Mouse (Mus musculus) forebrain, postnatal 0 days (tissue): ENCODE measurements around the gene Taok2. TPM values are rescaled to one million over a fixed set of nuclear protein-coding genes. Genes with fewer than 3 reads are reported as not detected.
"Not testable (repeated sequence)": the region's sequence is repeated elsewhere in the genome, so short reads cannot be mapped to it uniquely, and the experiment has no call there.

Experiments used
- ATAC-seq: fragments of 200-750 bp; cut with Nextera tagmentation; 2 replicates; pipeline ENCODE4 v1.8.0; 2017; ENCODE audit warnings: mild to moderate bottlenecking, moderate library complexity
- DNase-seq: peaks from one replicate; pipeline ENCODE4 v3.0.0-alpha.2; 2015
- H3K27ac ChIP-seq: fragments of 300-500 bp; sonication (generic); 2 replicates; pipeline ENCODE4 v1.5.1; 2014; ENCODE audit warnings: low read depth, mild to moderate bottlenecking, antibody characterized with exemption, low read length, moderate library complexity, mixed read lengths
- H3K27me3 ChIP-seq: fragments of 300-500 bp; sonication (generic); 2 replicates; pipeline ENCODE4 v1.6.1; 2014; ENCODE audit warnings: mild to moderate bottlenecking, low read length, mixed read lengths; ENCODE audit not compliant: insufficient read depth
- H3K36me3 ChIP-seq: fragments of 300-500 bp; sonication (generic); 2 replicates; pipeline ENCODE4 v1.6.1; 2014; ENCODE audit warnings: mild to moderate bottlenecking, moderate library complexity; ENCODE audit not compliant: insufficient read depth
- H3K4me1 ChIP-seq: fragments of 300-500 bp; sonication (generic); 2 replicates; pipeline ENCODE4 v1.6.1; 2014; ENCODE audit warnings: antibody characterized with exemption; ENCODE audit not compliant: insufficient read depth
- H3K4me2 ChIP-seq: fragments of 300-500 bp; sonication (generic); 2 replicates; pipeline ENCODE4 v1.6.1; 2014; ENCODE audit warnings: low read depth, mild to moderate bottlenecking, moderate library complexity
- H3K4me3 ChIP-seq: fragments of 300-500 bp; sonication (generic); 2 replicates; pipeline ENCODE4 v1.5.1; 2014; ENCODE audit warnings: low read depth, low read length, mixed read lengths
- H3K9ac ChIP-seq: fragments of 300-500 bp; sonication (generic); 2 replicates; pipeline ENCODE4 v1.6.1; 2014; ENCODE audit warnings: mild to moderate bottlenecking
- H3K9me3 ChIP-seq: fragments of 300-500 bp; sonication (generic); 2 replicates; pipeline ENCODE4 v1.6.1; 2016; ENCODE audit warnings: low read length
- CTCF ChIP-seq: sonication (generic); IDR thresholded peaks from 2 replicates; pipeline ENCODE4 v1.5.1; 2016; ENCODE audit warnings: antibody characterized with exemption, control low read depth, low read depth
- WGBS: fragments of 180-500 bp; shearing (Covaris S2); extraction: QIAGEN DNeasy Blood & Tissue Kit; methylation state at CpG from one replicate; pipeline ENCODE4 v1.1.7; 2014; 5-methylcytosine and 5-hydroxymethylcytosine counted together
- polyA plus RNA-seq: library from polyadenylated mRNA; unstranded; fragments of >200 nt; fragmentation: Nextera tagmentation; extraction: Ambion mirVana; gene quantifications from 2 replicates; pipeline ENCODE4 v1.2.1, GENCODE M21; 2015
- total RNA-seq: library from RNA; depleted of rRNA; stranded (reverse); fragments of >200 nt; gene quantifications from 2 replicates; pipeline ENCODE4 v1.2.3, GENCODE M21; 2014

Gene Taok2
- total and polyA plus RNA-seq, 2 experiments from 2014 or later: 42.6 to 110 TPM

- Histone ChIP-seq H3K4me2 (no peak within 1 kb of the TSS), H3K9me3 (no peaks in the 10 kb centered on the region), H3K4me3 (no peak within 1 kb of the TSS), H3K27ac (peak within 1 kb of the TSS; percentile 40; the same call in 1 of the 2 replicates), H3K27me3 (no peaks in the 10 kb centered on the region), H3K9ac (no peak within 1 kb of the TSS), H3K4me1 (no peaks in the 10 kb centered on the region), H3K36me3 (no peaks in the 10 kb centered on the region)
- TF ChIP-seq CTCF: no peak
- ATAC-seq (peak; percentile 47), DNase-seq (peak; percentile 26)
- WGBS: 15% methylated on average over 5 of the region's 5 CpGs
These were observed 38.1 kb upstream of the Taok2 start, which contains the start of gene Tmem219 for GRCm38 (mm10) chr7:126922624-126923060. Gene Tmem219 (minus strand): TSS chr7:126922917.

- ATAC-seq: no peak
- Histone ChIP-seq H3K36me3 (no peaks in the 10 kb centered on the region), H3K4me1 (no peaks in the 10 kb centered on the region), H3K27me3 (no peaks in the 10 kb centered on the region), H3K4me2 (no peak overlapping the region), H3K9ac (no peak overlapping the region), H3K9me3 (no peaks in the 10 kb centered on the region), H3K4me3 (no peak overlapping the region), H3K27ac (no peak overlapping the region)
- DNase-seq: no peak
- no peak for TF ChIP-seq CTCF
- WGBS: 90% methylated on average over 2 of the region's 2 CpGs
These were observed 37.1 kb upstream of the Taok2 start for GRCm38 (mm10) chr7:126921563-126921962.

- no peak for TF ChIP-seq CTCF
- H3K4me3 ChIP-seq: no peak overlapping the region
- H3K27me3 ChIP-seq: no peaks in the 10 kb centered on the region
- H3K4me2 ChIP-seq: no peak overlapping the region
- no peak for ATAC-seq
- H3K4me1 ChIP-seq: no peaks in the 10 kb centered on the region
- H3K9ac ChIP-seq: no peak overlapping the region
- no peak for DNase-seq
- H3K27ac ChIP-seq: no peak overlapping the region
- H3K36me3 ChIP-seq: no peaks in the 10 kb centered on the region
- 72% methylated on average over 4 of the region's 4 CpGs for WGBS
- H3K9me3 ChIP-seq: no peaks in the 10 kb centered on the region
These were observed 35.5 kb upstream of the Taok2 start for GRCm38 (mm10) chr7:126919973-126920372.

- H3K9ac ChIP-seq, ATAC-seq, H3K4me2 ChIP-seq, H3K27ac ChIP-seq, H3K27me3 ChIP-seq, DNase-seq, H3K4me3 ChIP-seq, H3K36me3 ChIP-seq, H3K9me3 ChIP-seq, H3K4me1 ChIP-seq: not testable (repeated sequence)
- WGBS: 57% methylated on average over 4 of the region's 4 CpGs
These were observed 33.9 kb upstream of the Taok2 start for GRCm38 (mm10) chr7:126918356-126918755.

GRCm38 (mm10) chr7:126914844-126915243 is 30.3 kb upstream of the Taok2 start:
- H3K27me3 ChIP-seq: no peaks in the 10 kb centered on the region
- no peak overlapping the region for H3K27ac ChIP-seq
- no peak overlapping the region for H3K9ac ChIP-seq
- TF ChIP-seq CTCF: no peak
- H3K36me3 ChIP-seq: no peaks in the 10 kb centered on the region
- WGBS: 90% methylated on average over 3 of the region's 3 CpGs
- H3K4me2 ChIP-seq: no peak overlapping the region
- H3K4me1 ChIP-seq: no peaks in the 10 kb centered on the region
- DNase-seq: no peak
- H3K4me3 ChIP-seq: no peak overlapping the region
- H3K9me3 ChIP-seq: no peaks in the 10 kb centered on the region
- ATAC-seq: no peak

GRCm38 (mm10) chr7:126905590-126905989 is 21.1 kb upstream of the Taok2 start:
- H3K9ac ChIP-seq: no peak overlapping the region
- H3K27ac ChIP-seq: no peak overlapping the region
- TF ChIP-seq CTCF: no peak
- H3K4me3 ChIP-seq: no peak overlapping the region
- no peak for ATAC-seq
- H3K4me1 ChIP-seq: no peaks in the 10 kb centered on the region
- no peak for DNase-seq
- 72% methylated on average over 3 of the region's 3 CpGs for WGBS
- no peaks in the 10 kb centered on the region for H3K36me3 ChIP-seq
- no peaks in the 10 kb centered on the region for H3K27me3 ChIP-seq
- H3K4me2 ChIP-seq: no peak overlapping the region
- H3K9me3 ChIP-seq: no peaks in the 10 kb centered on the region

GRCm38 (mm10) chr7:126899781-126900180 is 15.3 kb upstream of the Taok2 start:
- not testable (repeated sequence) for H3K27ac ChIP-seq, H3K4me3 ChIP-seq, H3K36me3 ChIP-seq, H3K9ac ChIP-seq, ATAC-seq, H3K27me3 ChIP-seq, DNase-seq, H3K9me3 ChIP-seq, H3K4me2 ChIP-seq
- H3K4me1 ChIP-seq: peaks cover 11% of the 10 kb centered on the region
- 95% methylated on average over 7 of the region's 9 CpGs for WGBS
